Mouse (Mus musculus) kidney, embryonic 16.5 days (tissue): ENCODE measurements at regions not wholly inside any gene's neighbourhood (a gene's known extent, or its start where the extent isn't known, plus 50 kb on each side); places are given as distances from the start of the nearest gene placed in this dataset.

Source experiments
- ATAC-seq: fragments of 200-750 bp; cut with Nextera tagmentation; 2 replicates; pipeline ENCODE4 v1.8.0; 2017; ENCODE audit warnings: moderate TSS enrichment; ENCODE audit not compliant: low FRiP score, low TSS enrichment
- H3K27ac ChIP-seq: fragments of 300-500 bp; sonication (generic); 2 replicates; pipeline ENCODE4 v1.5.1; 2014; ENCODE audit warnings: low read length
- H3K27me3 ChIP-seq: fragments of 300-500 bp; sonication (generic); 2 replicates; pipeline ENCODE4 v1.6.1; 2014; ENCODE audit warnings: low read length, control low read depth, mixed read lengths; ENCODE audit not compliant: insufficient read depth
- H3K36me3 ChIP-seq: fragments of 300-500 bp; sonication (generic); 2 replicates; pipeline ENCODE4 v1.6.1; 2014; ENCODE audit warnings: low read length, control low read depth, mixed read lengths; ENCODE audit not compliant: insufficient read depth
- H3K4me1 ChIP-seq: fragments of 300-500 bp; sonication (generic); 2 replicates; pipeline ENCODE4 v1.6.1; 2014; ENCODE audit warnings: low read length, control low read depth, mixed read lengths; ENCODE audit not compliant: insufficient read depth
- H3K4me2 ChIP-seq: fragments of 300-500 bp; sonication (generic); replicated peaks from 2 replicates; pipeline ENCODE4 v1.6.1; 2014; ENCODE audit warnings: low read depth, low read length
- H3K4me3 ChIP-seq: fragments of 300-500 bp; sonication (generic); 2 replicates; pipeline ENCODE4 v1.5.1; 2014; ENCODE audit warnings: mild to moderate bottlenecking, low read length
- H3K9ac ChIP-seq: fragments of 300-500 bp; sonication (generic); replicated peaks from 2 replicates; pipeline ENCODE4 v1.6.1; 2014; ENCODE audit warnings: low read length
- H3K9me3 ChIP-seq: fragments of 300-500 bp; sonication (generic); 2 replicates; pipeline ENCODE4 v1.6.1; 2016; ENCODE audit warnings: low read length, control low read depth
- WGBS: fragments of 180-500 bp; shearing (Covaris S2); extraction: QIAGEN DNeasy Blood & Tissue Kit; methylation state at CpG from one replicate; pipeline ENCODE4 v1.1.7; 2014; 5-methylcytosine and 5-hydroxymethylcytosine counted together

DNA sequence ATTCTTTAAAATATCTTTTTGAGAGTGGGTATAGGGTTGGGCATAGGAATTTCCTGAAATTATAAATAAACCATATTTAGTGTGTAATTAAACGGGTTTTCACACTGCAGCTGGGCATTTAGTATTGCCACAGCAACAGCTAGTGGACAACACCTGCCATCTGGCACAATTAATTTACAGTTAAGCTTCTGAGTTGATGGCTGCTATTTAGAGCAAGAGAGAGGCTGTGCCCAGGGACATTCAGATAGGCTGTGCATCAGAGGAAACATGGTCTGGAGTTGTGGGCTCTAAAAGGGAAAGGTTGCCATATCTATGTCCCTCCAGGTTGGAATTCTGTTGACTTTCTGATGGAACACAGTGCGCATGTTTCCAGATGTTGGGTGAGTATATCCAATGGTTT, 227.1 kb downstream of the Pth2r start:
- Histone ChIP-seq H3K4me1 (no peaks in the 10 kb centered on the region), H3K9ac (no peak overlapping the region), H3K27me3 (no peaks in the 10 kb centered on the region), H3K9me3 (no peaks in the 10 kb centered on the region), H3K27ac (no peak overlapping the region), H3K4me2 (no peak overlapping the region), H3K4me3 (no peak overlapping the region), H3K36me3 (no peaks in the 10 kb centered on the region)
- WGBS = 86% methylated on average over 2 of the region's 2 CpGs
- ATAC-seq = no peak

DNA sequence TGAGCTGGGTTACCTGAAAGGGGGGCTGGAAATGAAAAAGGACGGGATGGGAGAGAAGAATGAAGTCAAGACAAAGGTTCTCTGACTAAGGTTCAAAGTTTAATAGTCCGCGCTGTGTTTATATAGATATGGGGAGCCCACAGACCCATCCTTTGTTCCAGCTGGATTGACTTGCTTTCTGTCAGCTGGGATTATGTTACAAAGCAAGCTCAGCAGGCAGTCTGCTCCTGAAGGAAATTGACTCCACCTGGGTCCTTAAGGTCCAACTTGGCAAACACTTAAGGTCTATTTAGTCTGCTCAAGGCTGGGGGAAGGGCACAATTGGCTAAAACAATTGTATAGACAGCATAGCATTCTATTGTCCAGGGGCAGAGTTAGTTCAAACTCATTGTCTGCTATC, 253.8 kb downstream of the Pth2r start:
- WGBS = 31% methylated on average over 3 of the region's 3 CpGs
- Histone ChIP-seq H3K4me3 (no peak overlapping the region), H3K9ac (no peak overlapping the region), H3K9me3 (no peaks in the 10 kb centered on the region), H3K4me2 (no peak overlapping the region), H3K36me3 (no peaks in the 10 kb centered on the region), H3K27me3 (no peaks in the 10 kb centered on the region), H3K4me1 (no peaks in the 10 kb centered on the region), H3K27ac (no peak overlapping the region)
- peak; percentile 84; the same call in 1 of the 2 replicates for ATAC-seq

DNA sequence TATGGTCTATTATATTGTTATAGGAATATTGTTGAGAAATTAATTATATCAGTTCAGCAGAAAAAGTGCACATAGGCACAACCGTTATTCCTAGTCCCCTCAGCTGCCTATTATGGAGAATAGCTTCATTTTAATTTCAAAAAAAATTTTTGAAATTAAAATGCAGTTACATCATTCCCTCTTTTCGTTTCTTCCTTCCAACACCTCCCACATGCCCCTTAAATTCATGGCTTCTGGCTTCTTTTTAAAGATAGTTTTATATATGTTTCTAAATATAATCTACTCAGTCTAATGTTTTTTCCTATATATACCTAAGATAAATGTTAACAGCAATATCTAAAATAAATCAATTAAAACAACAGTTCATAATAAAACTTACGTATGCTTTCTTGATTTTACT, 256.7 kb downstream of the Pth2r start:
- Histone ChIP-seq H3K27ac (no peak overlapping the region), H3K9me3 (no peaks in the 10 kb centered on the region), H3K4me1 (no peaks in the 10 kb centered on the region), H3K36me3 (no peaks in the 10 kb centered on the region), H3K9ac (no peak overlapping the region), H3K4me2 (no peak overlapping the region), H3K27me3 (no peaks in the 10 kb centered on the region), H3K4me3 (no peak overlapping the region)
- WGBS = 84% methylated on average over 3 of the region's 3 CpGs
- ATAC-seq = no peak

DNA sequence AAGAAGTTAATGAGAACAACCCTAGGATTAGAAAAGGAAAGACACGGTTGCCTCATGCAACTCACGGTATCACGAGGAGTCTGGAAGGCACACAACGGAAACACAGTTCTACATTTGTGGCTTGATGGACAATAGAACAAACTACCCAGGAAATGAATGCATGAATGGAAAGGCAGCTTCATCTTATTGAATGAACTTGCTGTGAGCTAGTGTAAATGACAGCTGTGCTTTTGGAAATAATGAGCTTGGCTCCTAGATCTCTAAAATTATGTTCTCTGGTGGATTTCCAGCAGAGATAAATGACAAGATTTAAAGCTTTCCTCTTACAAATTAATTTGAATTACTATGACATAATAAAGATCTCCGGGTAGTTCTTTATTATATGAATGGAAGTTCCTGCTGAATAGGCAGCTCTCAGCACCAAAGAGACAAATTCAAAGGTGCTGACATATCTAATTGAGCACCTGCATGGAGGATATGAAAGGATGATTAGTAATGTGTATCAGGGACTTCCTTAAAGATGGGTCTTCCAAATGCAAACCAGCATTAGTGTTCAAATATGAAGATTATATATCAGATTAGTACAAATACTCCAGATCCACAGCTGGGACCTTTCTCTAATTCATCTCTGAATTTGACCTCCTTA, 262.5 kb downstream of the Pth2r start:
- no peaks in the 10 kb centered on the region for H3K9me3 ChIP-seq
- no peak overlapping the region for H3K9ac ChIP-seq
- WGBS = 91% methylated on average over 5 of the region's 5 CpGs
- H3K27me3 ChIP-seq = no peaks in the 10 kb centered on the region
- no peak overlapping the region for H3K4me3 ChIP-seq
- no peaks in the 10 kb centered on the region for H3K36me3 ChIP-seq
- no peaks in the 10 kb centered on the region for H3K4me1 ChIP-seq
- no peak overlapping the region for H3K27ac ChIP-seq
- no peak for ATAC-seq
- H3K4me2 ChIP-seq = no peak overlapping the region

DNA sequence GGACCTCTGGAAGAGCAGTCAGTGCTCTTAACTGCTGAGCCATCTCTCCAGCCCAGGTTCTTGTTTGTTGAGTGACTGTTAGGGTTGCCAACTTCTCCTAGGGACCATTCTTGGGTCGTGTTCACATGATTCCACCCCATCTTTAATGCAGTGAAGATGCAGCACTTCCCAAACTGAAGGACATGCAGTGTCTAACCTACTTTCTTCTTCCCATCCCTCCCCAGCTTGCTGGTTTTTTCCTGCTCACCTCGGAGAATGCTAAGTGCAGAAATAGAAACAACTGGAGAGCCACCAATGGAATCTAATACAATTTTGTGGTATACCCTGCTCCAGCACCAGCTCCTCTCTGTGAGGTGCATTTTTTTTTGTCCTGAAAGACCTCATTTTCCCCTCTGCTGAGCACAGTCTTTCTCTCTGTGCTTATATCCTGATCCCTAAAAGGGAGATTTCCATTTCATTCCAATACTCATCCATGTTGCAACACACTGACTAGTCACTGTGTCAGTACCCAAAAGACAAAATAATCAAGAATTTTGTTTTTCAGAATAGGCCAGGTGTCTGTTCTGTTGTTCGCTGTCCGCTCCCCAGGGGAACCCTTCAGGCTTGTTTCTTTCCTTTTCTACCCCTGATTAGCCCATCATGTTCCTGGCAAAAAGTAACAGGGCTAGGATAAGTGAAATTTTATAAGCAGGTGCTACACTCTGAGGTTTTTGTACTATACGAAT, 263.6 kb downstream of the Pth2r start:
- Histone ChIP-seq H3K4me2 (no peak overlapping the region), H3K9ac (no peak overlapping the region), H3K27ac (no peak overlapping the region), H3K4me1 (no peaks in the 10 kb centered on the region), H3K36me3 (no peaks in the 10 kb centered on the region), H3K4me3 (no peak overlapping the region), H3K27me3 (no peaks in the 10 kb centered on the region), H3K9me3 (no peaks in the 10 kb centered on the region)
- ATAC-seq = no peak
- 72% methylated on average over 5 of the region's 5 CpGs for WGBS

DNA sequence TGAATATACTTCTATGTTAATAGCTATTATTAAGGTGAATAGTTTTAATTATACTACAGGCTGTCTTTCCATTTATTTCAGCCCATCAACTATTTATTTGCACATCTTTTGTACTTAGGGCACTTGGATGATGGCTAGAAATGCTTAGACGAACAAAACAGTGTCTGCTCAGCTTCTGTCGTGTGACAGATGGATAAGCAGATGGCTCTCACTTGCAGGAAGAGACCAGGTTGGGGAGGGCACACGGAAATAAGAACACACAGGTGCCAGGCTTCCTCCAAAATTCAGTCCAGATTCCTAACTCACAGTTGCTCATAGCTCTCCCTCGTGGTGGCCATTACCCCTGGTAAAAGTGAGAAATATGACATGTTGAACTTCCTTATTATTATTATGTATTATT, 267.0 kb downstream of the Pth2r start:
- ATAC-seq = no peak
- Histone ChIP-seq H3K27me3 (no peaks in the 10 kb centered on the region), H3K27ac (no peak overlapping the region), H3K4me1 (no peaks in the 10 kb centered on the region), H3K4me3 (no peak overlapping the region), H3K4me2 (no peak overlapping the region), H3K9me3 (no peaks in the 10 kb centered on the region), H3K9ac (no peak overlapping the region), H3K36me3 (no peaks in the 10 kb centered on the region)
- 77% methylated on average over 4 of the region's 4 CpGs for WGBS

DNA sequence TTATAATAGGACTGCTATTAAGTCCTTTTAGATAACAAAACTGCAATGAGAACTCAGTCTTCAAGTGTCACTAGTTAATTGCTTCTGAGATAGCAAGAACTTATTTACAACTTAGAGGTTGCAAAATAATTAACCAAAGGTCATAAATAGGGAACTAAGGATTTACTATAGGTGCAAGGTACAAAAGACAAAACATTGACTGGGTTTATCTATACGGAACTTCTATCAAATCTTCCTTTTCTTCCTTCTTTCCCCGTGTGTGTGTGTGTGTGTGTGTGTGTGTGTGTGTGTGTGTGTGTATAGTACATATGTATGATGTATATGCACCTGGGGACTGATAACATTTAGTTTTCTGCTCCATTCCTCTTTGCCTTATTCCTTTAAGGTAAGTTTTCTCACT, 305.5 kb downstream of the Pth2r start:
- ATAC-seq = no peak

DNA sequence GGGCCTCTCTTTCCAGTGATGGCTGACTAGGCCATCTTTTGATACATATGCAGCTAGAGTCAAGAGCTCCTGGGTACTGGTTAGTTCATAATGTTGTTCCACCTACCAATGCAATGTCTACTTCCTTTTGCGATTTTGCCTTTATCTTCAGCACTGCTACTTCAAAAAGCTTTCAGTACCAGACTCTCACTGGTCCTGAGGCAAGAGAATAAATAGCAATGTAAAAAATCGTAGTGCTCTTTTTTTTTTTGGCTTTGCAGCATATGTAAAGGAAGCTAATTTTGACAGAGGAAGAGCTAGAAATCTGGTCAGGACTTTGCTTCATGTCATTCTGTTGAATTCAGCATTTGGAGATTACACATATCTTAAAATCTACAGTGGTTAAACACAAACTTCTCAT, 291.0 kb upstream of the Crygf start:
- no peaks in the 10 kb centered on the region for H3K36me3 ChIP-seq

More for the DNA sequence above, 305.5 kb downstream of the Pth2r start:
- Histone ChIP-seq H3K4me2 (no peak overlapping the region), H3K9ac (no peak overlapping the region), H3K4me3 (no peak overlapping the region), H3K27ac (no peak overlapping the region), H3K36me3 (no peaks in the 10 kb centered on the region), H3K9me3 (peaks cover 4% of the 10 kb centered on the region; the same call in 1 of the 2 replicates), H3K4me1 (no peaks in the 10 kb centered on the region), H3K27me3 (no peaks in the 10 kb centered on the region)
- 69% methylated on average over 2 of the region's 2 CpGs for WGBS

DNA sequence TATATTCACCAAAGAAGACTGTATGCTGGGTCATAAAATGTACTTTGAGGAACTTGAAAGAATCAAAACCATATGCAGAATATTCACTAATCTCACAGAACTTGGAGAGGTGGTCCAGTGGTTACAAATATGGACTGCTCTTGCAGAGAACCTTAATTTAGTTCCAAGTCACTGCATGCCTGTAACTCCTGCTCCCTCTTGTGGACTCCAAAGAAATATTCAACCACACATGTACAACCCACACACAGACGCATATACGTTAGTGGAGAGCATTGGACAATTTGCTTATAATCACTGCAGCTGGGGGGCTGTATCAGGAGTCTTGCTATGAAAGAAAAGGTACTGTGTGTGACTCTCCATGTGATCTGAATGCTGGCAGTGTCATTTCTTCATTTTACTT, 271.9 kb upstream of the Crygf start:
- Histone ChIP-seq H3K27me3 (no peaks in the 10 kb centered on the region), H3K4me3 (no peak overlapping the region), H3K4me2 (no peak overlapping the region), H3K4me1 (no peaks in the 10 kb centered on the region), H3K36me3 (no peaks in the 10 kb centered on the region), H3K27ac (no peak overlapping the region), H3K9me3 (no peaks in the 10 kb centered on the region), H3K9ac (no peak overlapping the region)
- 86% methylated on average over 2 of the region's 2 CpGs for WGBS
- no peak for ATAC-seq

More for the DNA sequence above, 291.0 kb upstream of the Crygf start:
- ATAC-seq = no peak
- Histone ChIP-seq H3K9me3 (no peaks in the 10 kb centered on the region), H3K4me1 (no peaks in the 10 kb centered on the region), H3K27me3 (no peaks in the 10 kb centered on the region), H3K27ac (no peak overlapping the region), H3K4me2 (no peak overlapping the region), H3K4me3 (no peak overlapping the region), H3K9ac (no peak overlapping the region)
- WGBS = 84% methylated on average over 2 of the region's 2 CpGs

DNA sequence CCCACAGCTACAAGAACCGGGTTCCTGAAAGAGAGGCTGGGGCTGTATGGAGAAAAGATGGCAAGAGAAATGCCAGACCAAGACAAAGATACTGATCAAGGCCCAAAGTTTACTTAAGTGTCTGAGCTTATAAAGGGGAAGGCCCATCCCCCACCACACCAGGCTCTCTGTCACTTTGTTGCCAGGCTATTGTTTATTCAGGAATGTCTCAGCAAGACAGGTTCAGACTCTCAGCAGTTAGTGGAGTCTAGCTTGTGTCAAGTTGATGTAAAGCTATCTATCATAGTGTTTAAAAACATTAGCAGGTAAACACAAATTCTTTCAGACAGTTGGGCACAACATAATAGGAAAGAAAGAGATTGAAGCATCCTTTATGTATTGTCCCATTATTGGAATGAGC, 244.4 kb upstream of the Crygf start:
- H3K4me2 ChIP-seq = no peak overlapping the region
- H3K9me3 ChIP-seq = no peaks in the 10 kb centered on the region
- no peak for ATAC-seq
- H3K4me3 ChIP-seq = no peak overlapping the region
- H3K27ac ChIP-seq = no peak overlapping the region
- H3K27me3 ChIP-seq = no peaks in the 10 kb centered on the region
- no peak overlapping the region for H3K9ac ChIP-seq
- 32% methylated on average over 1 of the region's 1 CpGs for WGBS
- H3K36me3 ChIP-seq = no peaks in the 10 kb centered on the region
- H3K4me1 ChIP-seq = no peaks in the 10 kb centered on the region
